Mouse (Mus musculus) erythroblast, embryonic 14.5 days (primary cell): ENCODE measurements around the gene Fbxo17. TPM values are rescaled to one million over a fixed set of nuclear protein-coding genes. Genes with fewer than 3 reads are reported as not detected.
A peak's percentile ranks its signal among the peaks of the same experiment; 100 is the strongest.
"Not testable (repeated sequence)": the region's sequence is repeated elsewhere in the genome, so short reads cannot be mapped to it uniquely, and the experiment has no call there.

Experiments
- H3K27me3 ChIP-seq: 2 replicates; pipeline ENCODE4 v1.6.1; 2012; ENCODE audit warnings: inconsistent platforms; ENCODE audit not compliant: control insufficient read depth
- H3K36me3 ChIP-seq: 2 replicates; pipeline ENCODE4 v1.6.1; 2012; ENCODE audit warnings: mild to moderate bottlenecking, inconsistent platforms; ENCODE audit not compliant: control insufficient read depth
- H3K4me1 ChIP-seq: 2 replicates; pipeline ENCODE4 v1.6.1; 2012; ENCODE audit warnings: inconsistent platforms; ENCODE audit not compliant: control insufficient read depth
- H3K4me3 ChIP-seq: replicated peaks from 2 replicates; pipeline ENCODE3; 2012; ENCODE audit warnings: moderate library complexity, mild to moderate bottlenecking, inconsistent platforms
- H3K9me3 ChIP-seq: 2 replicates; pipeline ENCODE4 v1.6.1; 2012; ENCODE audit warnings: low read length, inconsistent platforms, mixed read lengths; ENCODE audit not compliant: control insufficient read depth
- GATA1 ChIP-seq: IDR thresholded peaks from 2 replicates; pipeline ENCODE4 v1.6.1; 2012; ENCODE audit warnings: low read length, inconsistent platforms, mixed read lengths
- TAL1 ChIP-seq: IDR thresholded peaks from 3 replicates; pipeline ENCODE4 v1.6.1; 2012; ENCODE audit warnings: low read length, inconsistent platforms, mixed read lengths
- polyA plus RNA-seq: library from polyadenylated mRNA; stranded (reverse); fragments of >175 nt; gene quantifications from 2 replicates; pipeline ENCODE4 v1.2.3, GENCODE M21; 2012

Gene Fbxo17
- polyA plus RNA-seq, 1 experiment, result 0.03 TPM

DNA sequence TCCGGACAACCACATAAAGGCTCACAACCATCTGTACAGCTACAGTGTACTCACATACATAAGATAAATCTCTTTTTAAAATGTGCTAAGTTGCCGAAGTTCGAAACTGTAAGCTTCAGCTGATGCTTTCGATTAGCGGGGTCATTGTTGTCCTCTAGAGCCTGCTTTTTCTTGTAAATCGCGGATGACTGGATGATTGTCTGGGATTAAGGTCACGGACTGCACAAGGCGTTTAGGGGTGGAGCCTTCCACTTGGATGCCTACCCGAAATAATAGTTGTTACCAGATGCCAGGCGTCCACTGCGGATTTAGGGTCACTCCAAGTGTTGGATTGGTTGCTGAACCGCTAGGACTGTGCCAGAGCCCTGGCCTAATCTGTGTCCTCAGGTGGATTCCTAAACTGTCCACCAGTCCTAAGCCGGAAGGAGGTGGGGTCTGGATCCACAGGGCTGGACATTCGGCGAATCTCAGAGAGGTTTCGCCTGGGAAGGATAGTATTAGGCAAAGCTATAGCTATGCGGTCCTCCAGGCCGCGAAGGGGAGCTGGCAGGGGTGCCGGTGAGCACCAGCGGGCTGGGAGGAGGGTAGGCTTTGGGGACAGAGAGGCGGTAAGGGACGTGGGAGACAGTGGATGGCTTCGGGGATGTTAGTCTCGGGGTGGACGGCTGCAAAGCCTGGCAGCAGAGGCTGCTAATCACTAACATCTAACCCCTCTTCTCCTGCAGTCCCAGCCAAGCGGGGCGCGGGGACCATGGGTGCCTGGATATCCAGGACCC, 23.9 kb upstream of the Fbxo17 start, which contains the start of gene Fbxo27:
Gene Fbxo27 (plus strand): TSS at position 305 of the 776 bp plus-strand sequence.
- H3K4me3 ChIP-seq, result peak within 1 kb of the TSS; percentile 38
- H3K27me3 ChIP-seq, result peaks cover 26% of the 10 kb centered on the region
- H3K4me1 ChIP-seq, result peaks cover 11% of the 10 kb centered on the region
- no peaks in the 10 kb centered on the region for H3K36me3 ChIP-seq
- peaks cover 6% of the 10 kb centered on the region for H3K9me3 ChIP-seq
- no peak for TF ChIP-seq GATA1

DNA sequence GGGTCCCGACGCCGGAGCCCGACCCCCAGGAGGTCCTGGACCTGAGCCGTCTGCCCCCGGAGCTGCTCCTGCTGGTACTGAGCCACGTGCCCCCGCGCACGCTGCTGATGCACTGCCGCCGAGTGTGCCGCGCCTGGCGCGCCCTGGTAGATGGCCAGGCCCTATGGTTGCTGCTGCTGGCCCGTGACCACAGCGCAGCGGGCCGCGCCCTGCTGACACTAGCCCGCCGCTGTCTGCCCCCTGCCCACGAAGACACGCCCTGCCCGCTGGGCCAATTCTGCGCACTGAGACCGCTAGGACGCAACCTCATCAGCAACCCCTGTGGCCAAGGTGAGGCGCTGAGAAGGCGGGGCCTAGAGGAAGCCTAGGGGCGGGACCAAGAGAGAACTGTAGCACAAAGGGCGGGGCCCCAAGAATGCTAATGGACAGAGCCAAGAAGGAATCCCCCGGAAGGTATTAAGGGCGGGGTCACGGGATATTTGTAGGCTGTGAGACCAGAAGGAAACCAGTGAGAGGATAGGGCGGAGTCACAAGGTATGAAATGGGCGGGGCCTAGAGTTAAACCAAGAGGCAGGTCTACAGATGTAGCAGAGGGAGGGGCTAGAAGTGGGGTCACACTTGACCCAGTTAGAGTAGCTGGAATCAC, 23.2 kb upstream of the Fbxo17 start:
- Histone ChIP-seq H3K36me3 (no peaks in the 10 kb centered on the region), H3K4me3 (peak overlapping the region; percentile 38), H3K27me3 (peaks cover 26% of the 10 kb centered on the region), H3K4me1 (peaks cover 11% of the 10 kb centered on the region), H3K9me3 (peaks cover 6% of the 10 kb centered on the region)
- no peak for TF ChIP-seq TAL1
- no peak for TF ChIP-seq GATA1

DNA sequence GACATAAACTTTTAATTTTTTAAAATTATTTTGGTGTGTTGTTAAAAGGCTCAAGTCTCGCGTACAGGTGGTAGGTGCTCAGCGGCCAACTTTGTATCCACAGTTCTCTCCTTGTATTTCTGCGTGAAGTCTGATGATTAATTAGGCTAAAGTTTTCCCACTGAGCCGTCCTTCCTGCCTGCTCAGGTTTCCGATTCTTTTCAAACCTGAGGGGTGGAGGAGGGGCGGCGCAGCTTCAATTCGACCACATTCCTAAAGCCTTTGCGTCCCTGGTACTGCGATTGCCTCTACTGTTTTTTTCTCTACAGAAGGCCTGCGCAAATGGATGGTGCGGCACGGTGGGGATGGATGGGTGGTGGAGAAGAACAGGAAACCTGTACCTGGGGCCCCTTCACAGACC, 22.2 kb upstream of the Fbxo17 start:
- no peak overlapping the region for H3K4me3 ChIP-seq
- peaks cover 11% of the 10 kb centered on the region for H3K4me1 ChIP-seq
- no peaks in the 10 kb centered on the region for H3K36me3 ChIP-seq
- H3K27me3 ChIP-seq, result peaks cover 26% of the 10 kb centered on the region
- TF ChIP-seq GATA1, result no peak
- no peak for TF ChIP-seq TAL1
- peaks cover 6% of the 10 kb centered on the region for H3K9me3 ChIP-seq

DNA sequence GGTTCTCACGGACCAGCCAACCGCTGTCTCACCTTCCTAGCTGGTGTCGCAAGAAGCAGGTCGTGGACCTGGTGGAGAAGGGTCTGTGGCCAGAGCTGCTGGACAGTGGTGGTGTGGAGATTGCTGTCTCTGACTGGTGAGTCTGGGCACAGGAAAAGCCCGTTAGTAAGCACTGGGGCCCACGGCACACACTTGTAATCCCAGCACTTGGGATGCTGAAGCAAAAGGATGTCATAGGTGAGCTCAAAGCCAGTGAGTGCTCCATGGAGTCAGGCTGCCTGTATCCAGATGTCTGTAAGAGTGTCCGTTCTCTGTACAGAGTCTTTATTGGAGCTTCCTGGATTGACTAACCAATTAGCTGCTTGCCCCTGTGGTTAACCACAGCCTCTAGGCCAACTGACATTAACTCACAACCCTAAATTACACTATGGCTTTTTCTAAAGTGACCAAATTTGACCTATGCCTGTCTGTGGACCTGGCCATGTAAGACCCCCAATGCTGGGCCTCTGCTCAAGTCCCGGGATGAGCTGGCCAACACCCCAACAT, 21.6 kb upstream of the Fbxo17 start:
- Histone ChIP-seq H3K4me1 (peaks cover 11% of the 10 kb centered on the region), H3K9me3 (peaks cover 6% of the 10 kb centered on the region), H3K27me3 (peaks cover 26% of the 10 kb centered on the region), H3K4me3 (no peak overlapping the region), H3K36me3 (no peaks in the 10 kb centered on the region)
- TF ChIP-seq GATA1 (no peak), TAL1 (no peak)

DNA sequence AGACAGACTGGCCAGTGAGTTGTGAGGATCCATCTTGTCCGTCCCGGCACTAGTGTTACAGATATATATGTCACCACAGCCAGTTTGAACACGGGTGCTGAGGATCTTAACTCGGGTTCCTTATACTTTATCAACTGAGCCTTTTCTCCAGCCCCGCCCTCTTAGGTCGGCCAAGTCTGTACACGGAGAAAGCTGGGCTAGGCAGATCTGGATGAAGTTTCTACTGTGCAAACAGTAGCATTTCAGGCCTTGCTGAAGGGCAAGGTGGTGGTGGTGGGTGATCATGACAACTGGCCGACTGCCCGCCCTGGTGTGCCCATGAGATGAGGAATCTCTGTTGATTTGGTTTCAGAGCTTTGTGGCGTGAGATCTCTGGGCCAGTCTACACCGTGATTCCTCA, 19.3 kb upstream of the Fbxo17 start:
- H3K9me3 ChIP-seq, result peaks cover 14% of the 10 kb centered on the region
- peaks cover 11% of the 10 kb centered on the region for H3K4me1 ChIP-seq
- peaks cover 26% of the 10 kb centered on the region for H3K27me3 ChIP-seq
- TF ChIP-seq TAL1 (no peak), GATA1 (no peak)
- H3K4me3 ChIP-seq, result no peak overlapping the region
- no peaks in the 10 kb centered on the region for H3K36me3 ChIP-seq

DNA sequence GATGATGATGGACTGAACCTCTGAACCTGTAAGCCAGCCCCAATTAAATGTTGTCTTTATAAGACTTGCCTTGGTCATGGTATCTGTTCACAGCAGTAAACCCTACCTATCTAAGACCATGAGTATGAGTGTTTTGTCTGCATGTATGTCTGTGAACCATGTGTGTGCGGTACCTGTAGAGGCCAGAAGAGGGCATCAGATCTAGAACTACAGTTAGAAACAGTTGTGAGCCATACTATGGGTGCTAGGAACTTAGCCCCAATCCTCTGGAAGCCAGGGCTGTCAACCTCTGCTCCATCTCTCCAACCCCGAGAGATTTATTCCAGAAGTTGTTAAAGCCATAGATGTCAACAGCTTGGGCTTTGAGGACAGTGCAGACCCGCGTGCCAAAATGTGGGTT, 16.3 kb upstream of the Fbxo17 start:
- H3K36me3 ChIP-seq, result no peaks in the 10 kb centered on the region
- TF ChIP-seq GATA1 (no peak), TAL1 (no peak)
- peaks cover 2% of the 10 kb centered on the region for H3K4me1 ChIP-seq
- no peaks in the 10 kb centered on the region for H3K27me3 ChIP-seq
- H3K9me3 ChIP-seq, result peaks cover 8% of the 10 kb centered on the region
- no peak overlapping the region for H3K4me3 ChIP-seq

DNA sequence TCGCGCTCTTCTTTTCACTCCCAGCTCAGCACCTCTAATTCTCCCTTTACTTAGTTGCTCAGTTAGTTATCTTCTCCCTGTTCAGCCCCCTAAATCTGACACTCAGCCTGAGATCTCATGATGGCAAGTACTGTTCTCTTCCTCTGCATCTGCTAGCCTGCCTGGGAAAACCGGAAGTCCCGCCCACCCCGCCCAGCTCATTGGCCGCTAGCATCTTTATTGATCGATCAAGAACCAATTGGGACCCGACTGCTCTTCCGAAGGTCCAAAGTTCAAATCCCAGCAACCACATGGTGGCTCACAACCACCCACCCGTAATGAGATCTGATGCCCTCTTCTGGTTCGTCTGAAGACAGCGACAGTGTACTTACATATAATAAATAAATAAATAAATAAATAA, 15.3 kb upstream of the Fbxo17 start:
- not testable (repeated sequence) for H3K27me3 ChIP-seq, H3K4me3 ChIP-seq, H3K36me3 ChIP-seq, H3K9me3 ChIP-seq, H3K4me1 ChIP-seq

DNA sequence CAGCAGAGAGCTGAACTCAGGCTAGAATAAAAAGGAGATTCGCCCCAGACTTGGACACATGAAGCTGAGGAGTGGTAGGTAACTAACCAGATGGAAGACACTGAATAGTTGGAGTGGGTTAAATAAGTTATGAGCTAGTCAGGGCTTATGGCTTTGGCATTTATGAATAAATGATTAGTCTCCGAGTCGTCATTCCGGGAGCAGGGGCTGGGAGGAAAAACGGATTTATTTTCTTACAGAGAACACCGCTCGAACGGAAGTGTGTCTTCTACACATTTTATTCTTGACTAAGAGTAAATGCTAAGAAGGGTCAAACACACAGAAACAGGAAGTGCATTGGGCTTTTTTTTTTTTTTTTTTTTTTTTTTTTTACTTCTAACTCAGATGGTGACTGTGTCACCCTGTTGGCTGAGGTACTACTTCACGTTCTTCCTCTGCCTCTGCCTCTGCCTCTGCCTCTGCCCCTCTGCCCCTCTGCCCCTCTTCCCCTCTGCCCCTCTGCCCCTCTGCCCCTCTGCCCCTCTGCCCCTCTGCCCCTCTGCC, 13.9 kb upstream of the Fbxo17 start:
- no peak overlapping the region for H3K4me3 ChIP-seq
- peaks cover 11% of the 10 kb centered on the region for H3K9me3 ChIP-seq
- H3K36me3 ChIP-seq, result no peaks in the 10 kb centered on the region
- TF ChIP-seq TAL1, result no peak
- TF ChIP-seq GATA1, result no peak
- no peaks in the 10 kb centered on the region for H3K4me1 ChIP-seq
- no peaks in the 10 kb centered on the region for H3K27me3 ChIP-seq

DNA sequence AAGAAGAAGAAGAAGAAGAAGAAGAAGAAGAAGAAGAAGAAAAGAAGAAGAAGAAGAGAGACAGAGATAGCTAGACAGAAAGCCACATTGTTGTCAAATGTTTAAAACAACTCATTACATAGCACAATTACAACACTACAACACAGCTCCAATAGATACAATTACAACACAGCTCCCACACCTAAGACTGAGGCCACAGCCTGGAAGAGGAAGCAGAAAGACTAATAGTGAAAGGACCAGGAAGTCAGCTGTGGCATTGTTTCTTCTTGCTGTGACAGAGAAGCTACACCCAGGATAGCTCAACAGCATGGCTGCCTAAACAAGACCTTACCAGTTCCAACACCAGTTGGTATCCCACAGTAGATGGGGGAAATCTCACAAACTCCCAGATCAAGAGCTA, 7.2 kb upstream of the Fbxo17 start:
- TF ChIP-seq TAL1 (no peak), GATA1 (no peak)
- Histone ChIP-seq H3K4me1 (no peaks in the 10 kb centered on the region), H3K9me3 (peaks cover 3% of the 10 kb centered on the region), H3K27me3 (no peaks in the 10 kb centered on the region), H3K36me3 (no peaks in the 10 kb centered on the region), H3K4me3 (no peak overlapping the region)
